Mouse (Mus musculus) limb, embryonic 11.5 days (tissue): Measurements from ENCODE around the gene Lingo4. TPM values are rescaled to one million over a fixed set of nuclear protein-coding genes. Genes with fewer than 3 reads are reported as not detected.

Experiments used
- ATAC-seq: fragments of 200-750 bp; cut with Nextera tagmentation; 2 replicates; pipeline ENCODE4 v1.8.0; 2017; ENCODE audit warnings: low read depth; ENCODE audit not compliant: insufficient number of reproducible peaks, low FRiP score, low TSS enrichment
- DNase-seq: peaks from one replicate; pipeline ENCODE4 v3.0.0-alpha.2; 2015; ENCODE audit warnings: low spot score
- H3K27ac ChIP-seq: fragments of 300-500 bp; sonication (generic); replicated peaks from 2 replicates; pipeline ENCODE4 v1.5.1; 2014; ENCODE audit warnings: low read depth, mild to moderate bottlenecking, low read length
- H3K27me3 ChIP-seq: fragments of 300-500 bp; sonication (generic); 2 replicates; pipeline ENCODE4 v1.6.1; 2014; ENCODE audit warnings: mild to moderate bottlenecking, low read length, mixed read lengths; ENCODE audit not compliant: control insufficient read depth, insufficient read depth
- H3K36me3 ChIP-seq: fragments of 300-500 bp; sonication (generic); 2 replicates; pipeline ENCODE4 v1.6.1; 2014; ENCODE audit warnings: mild to moderate bottlenecking, low read length, moderate library complexity, mixed read lengths; ENCODE audit not compliant: control insufficient read depth, insufficient read depth
- H3K4me1 ChIP-seq: fragments of 300-500 bp; sonication (generic); 2 replicates; pipeline ENCODE4 v1.6.1; 2014; ENCODE audit warnings: low read length, mixed read lengths; ENCODE audit not compliant: control insufficient read depth, insufficient read depth
- H3K4me2 ChIP-seq: fragments of 300-500 bp; sonication (generic); 2 replicates; pipeline ENCODE4 v1.6.1; 2014; ENCODE audit warnings: low read depth, mild to moderate bottlenecking, moderate library complexity; ENCODE audit not compliant: severe bottlenecking
- H3K4me3 ChIP-seq: fragments of 300-500 bp; sonication (generic); 2 replicates; pipeline ENCODE4 v1.5.1; 2014; ENCODE audit warnings: low read depth, low read length
- H3K9ac ChIP-seq: fragments of 300-500 bp; sonication (generic); 2 replicates; pipeline ENCODE4 v1.6.1; 2014; ENCODE audit warnings: mild to moderate bottlenecking, low read length
- H3K9me3 ChIP-seq: fragments of 300-500 bp; sonication (generic); 2 replicates; pipeline ENCODE4 v1.6.1; 2016; ENCODE audit warnings: low read length; ENCODE audit not compliant: control insufficient read depth
- WGBS: fragments of 180-500 bp; shearing (Covaris S2); extraction: QIAGEN DNeasy Blood & Tissue Kit; methylation state at CpG from one replicate; pipeline ENCODE4 v1.1.7; 2014; 5-methylcytosine and 5-hydroxymethylcytosine counted together
- polyA plus RNA-seq: library from polyadenylated mRNA; unstranded; fragments of >200 nt; fragmentation: Nextera tagmentation; extraction: Ambion mirVana; gene quantifications from 2 replicates; pipeline ENCODE4 v1.2.1, GENCODE M21; 2014

Gene Lingo4
- polyA plus RNA-seq, 1 experiment from 2014 or later = not detected

DNA sequence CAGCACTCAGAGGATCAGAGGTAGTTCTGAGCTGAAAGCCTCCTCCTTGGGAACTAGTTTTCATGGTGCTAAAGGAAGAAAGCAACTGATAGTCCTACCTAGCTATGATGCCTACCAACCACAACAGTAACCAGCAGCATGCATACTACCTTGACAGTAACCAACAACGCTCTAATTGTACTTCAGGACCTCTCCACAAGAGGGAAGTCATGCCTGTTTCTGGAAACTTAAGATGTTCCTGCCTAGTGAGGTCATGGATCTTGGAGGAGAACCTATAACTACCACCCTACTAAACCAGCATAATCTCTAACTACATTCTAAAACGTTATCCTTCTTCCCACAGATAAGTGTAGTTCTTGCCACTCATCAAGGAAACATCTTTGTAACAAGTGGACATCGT lies 42.9 kb downstream of the Lingo4 start:
- DNase-seq (no peak), ATAC-seq (no peak)
- H3K4me2 ChIP-seq = no peak overlapping the region
- H3K9me3 ChIP-seq = no peaks in the 10 kb centered on the region
- no peaks in the 10 kb centered on the region for H3K27me3 ChIP-seq
- no peak overlapping the region for H3K27ac ChIP-seq
- 35% methylated on average over 3 of the region's 3 CpGs for WGBS
- H3K9ac ChIP-seq = no peak overlapping the region
- H3K36me3 ChIP-seq = peaks cover 2% of the 10 kb centered on the region; the same call in 1 of the 2 replicates
- H3K4me1 ChIP-seq = no peaks in the 10 kb centered on the region
- no peak overlapping the region for H3K4me3 ChIP-seq

DNA sequence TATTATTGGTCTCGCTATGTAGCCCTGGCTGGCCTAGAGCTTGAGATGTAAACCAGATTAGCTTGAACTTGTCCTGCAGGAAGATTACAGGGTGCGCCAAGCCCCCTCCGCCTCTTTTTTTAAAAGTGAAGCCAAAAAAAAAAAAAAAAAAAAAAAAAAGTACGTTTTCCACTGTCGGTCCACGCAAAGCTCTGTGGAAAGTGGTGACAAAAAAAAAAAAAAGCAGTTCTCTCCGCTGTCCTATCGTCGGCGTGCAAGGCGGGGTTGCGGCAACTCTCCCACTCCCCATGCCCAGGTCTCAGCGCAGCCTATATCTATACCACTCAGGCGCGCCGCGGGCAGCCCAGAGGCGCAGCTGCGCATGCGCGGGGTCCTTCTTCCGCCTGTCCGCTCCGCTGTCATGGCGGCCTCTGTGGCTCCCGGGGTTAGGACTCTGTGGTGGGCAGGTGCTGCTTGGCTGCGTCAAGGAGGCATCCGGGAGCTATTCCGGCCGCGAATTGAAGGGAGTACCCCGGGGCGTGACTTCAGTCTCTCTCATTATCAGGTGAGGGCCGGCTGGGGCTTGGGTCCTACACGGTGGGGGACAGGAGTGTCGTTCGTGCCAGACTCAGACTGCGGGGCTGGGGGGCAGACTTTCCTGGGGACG lies 44.8 kb downstream of the Lingo4 start, which contains the start of gene Mrpl9:
Gene Mrpl9, plus strand, starts transcription at position 368 of the 646 bp plus-strand sequence.
- H3K9ac ChIP-seq = peak within 1 kb of the TSS; percentile 73
- no peak within 1 kb of the TSS for H3K27ac ChIP-seq
- peak within 1 kb of the TSS; percentile 74 for H3K4me2 ChIP-seq
- peak within 1 kb of the TSS; percentile 99 for H3K4me3 ChIP-seq
- WGBS = under 1% methylated on average over 39 of the region's 39 CpGs
- ATAC-seq (peak; percentile 94), DNase-seq (peak; percentile 97)
- no peaks in the 10 kb centered on the region for H3K27me3 ChIP-seq
- H3K36me3 ChIP-seq = peaks cover 11% of the 10 kb centered on the region
- no peaks in the 10 kb centered on the region for H3K4me1 ChIP-seq
- no peaks in the 10 kb centered on the region for H3K9me3 ChIP-seq

DNA sequence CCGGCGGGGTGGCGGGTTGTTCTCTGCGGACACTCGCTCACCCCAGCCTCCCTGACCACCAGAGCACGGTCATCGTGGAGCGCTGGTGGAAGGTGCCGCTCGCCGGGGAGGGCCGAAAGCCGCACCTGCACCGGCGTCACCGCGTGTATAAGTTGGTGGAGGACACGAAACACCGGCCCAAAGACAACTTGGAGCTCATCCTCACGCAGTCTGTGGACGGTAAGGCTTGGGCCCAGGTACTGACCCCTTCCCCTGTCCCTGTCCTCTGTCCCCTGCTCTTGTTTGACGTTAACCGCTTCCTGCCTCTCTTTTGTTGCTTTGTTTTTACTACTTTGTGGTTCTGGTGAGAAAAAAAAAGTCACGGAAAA lies 45.3 kb downstream of the Lingo4 start, which contains the start of gene Oaz3:
Gene Oaz3, minus strand, starts transcription at position 319 of the 368 bp plus-strand sequence.
- WGBS = under 1% methylated on average over 21 of the region's 24 CpGs
- no peaks in the 10 kb centered on the region for H3K4me1 ChIP-seq

DNA sequence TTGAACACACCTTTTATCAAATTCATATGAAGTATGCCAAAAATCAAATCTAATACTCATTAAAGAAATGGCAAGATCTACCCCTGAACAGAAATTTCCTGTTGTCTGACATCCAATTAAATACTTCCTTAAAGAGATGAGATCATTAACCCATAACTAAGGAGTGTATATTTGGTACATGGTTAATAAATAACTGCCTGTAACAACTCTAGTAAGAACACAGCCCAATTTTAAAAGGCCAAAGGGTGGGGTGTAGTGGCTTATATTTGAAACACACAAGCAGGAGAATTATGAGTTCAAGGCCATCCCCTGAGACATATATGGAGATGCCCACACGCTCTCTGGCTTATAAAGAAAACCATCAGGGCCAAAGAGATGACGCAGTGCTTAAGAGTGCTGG lies 51.1 kb downstream of the Lingo4 start:
- Histone ChIP-seq H3K27me3 (no peaks in the 10 kb centered on the region), H3K36me3 (peaks cover 16% of the 10 kb centered on the region), H3K9ac (no peak overlapping the region), H3K9me3 (no peaks in the 10 kb centered on the region), H3K4me3 (no peak overlapping the region), H3K4me1 (no peaks in the 10 kb centered on the region), H3K27ac (no peak overlapping the region), H3K4me2 (no peak overlapping the region)
- no peak for ATAC-seq
- WGBS = 90% methylated on average over 2 of the region's 2 CpGs
- no peak for DNase-seq

More for the DNA sequence above, 45.3 kb downstream of the Lingo4 start, which contains the start of gene Oaz3:
- H3K4me3 ChIP-seq = peak within 1 kb of the TSS; percentile 99
- H3K9me3 ChIP-seq = no peaks in the 10 kb centered on the region
- H3K36me3 ChIP-seq = peaks cover 14% of the 10 kb centered on the region
- ATAC-seq (no peak), DNase-seq (no peak)
- H3K4me2 ChIP-seq = peak within 1 kb of the TSS; percentile 74
- no peak within 1 kb of the TSS for H3K27ac ChIP-seq
- peak within 1 kb of the TSS; percentile 73 for H3K9ac ChIP-seq
- no peaks in the 10 kb centered on the region for H3K27me3 ChIP-seq

Other genes starting within 250 kb of the Lingo4 start
- not detected in 2 replicates for gene Gm10696, start 220.3 kb upstream of the Lingo4 start, polyA plus RNA-seq
- gene Gm5286, start 201.8 kb upstream of the Lingo4 start, polyA plus RNA-seq = not detected in 2 replicates
- not detected in 2 replicates for gene Gm4778, start 134.5 kb upstream of the Lingo4 start, polyA plus RNA-seq
- gene Them4, start 88.4 kb upstream of the Lingo4 start, polyA plus RNA-seq = 8.1 and 9.1 TPM in 2 replicates
- not detected in 2 replicates for gene Them5, start 56.4 kb upstream of the Lingo4 start, polyA plus RNA-seq
- 1.0 and 1.2 TPM in 2 replicates for gene C2cd4d, start 36.1 kb upstream of the Lingo4 start, polyA plus RNA-seq
- 0.44 and 0.85 TPM in 2 replicates for gene Rorc, start 25.7 kb upstream of the Lingo4 start, polyA plus RNA-seq
- 8.5 and 8.7 TPM in 2 replicates for gene Tdrkh, start 14.8 kb downstream of the Lingo4 start, polyA plus RNA-seq
- gene Mrpl9, start 44.8 kb downstream of the Lingo4 start, polyA plus RNA-seq = 68.0 and 75.2 TPM in 2 replicates
- gene Oaz3, start 45.4 kb downstream of the Lingo4 start, polyA plus RNA-seq = 0.31 and 0.36 TPM in 2 replicates
- gene Celf3, start 79.8 kb downstream of the Lingo4 start, polyA plus RNA-seq = 0.68 and 0.88 TPM in 2 replicates
- gene Riiad1, start 81.8 kb downstream of the Lingo4 start, polyA plus RNA-seq = 1.0 and 1.6 TPM in 2 replicates
- gene Snx27, start 184.2 kb downstream of the Lingo4 start, polyA plus RNA-seq = 35.1 and 35.9 TPM in 2 replicates
- not detected in 2 replicates for gene Gm10972, start 244.6 kb downstream of the Lingo4 start, polyA plus RNA-seq